Mouse (Mus musculus): ENCODE data around the gene Stac2. TPM values are rescaled to one million over a fixed set of nuclear protein-coding genes. Genes with fewer than 3 reads are reported as not detected.

Gene Stac2
- total RNA-seq, 2 experiments from 2014 or later, result 97.3 to 99.9 TPM

DNA sequence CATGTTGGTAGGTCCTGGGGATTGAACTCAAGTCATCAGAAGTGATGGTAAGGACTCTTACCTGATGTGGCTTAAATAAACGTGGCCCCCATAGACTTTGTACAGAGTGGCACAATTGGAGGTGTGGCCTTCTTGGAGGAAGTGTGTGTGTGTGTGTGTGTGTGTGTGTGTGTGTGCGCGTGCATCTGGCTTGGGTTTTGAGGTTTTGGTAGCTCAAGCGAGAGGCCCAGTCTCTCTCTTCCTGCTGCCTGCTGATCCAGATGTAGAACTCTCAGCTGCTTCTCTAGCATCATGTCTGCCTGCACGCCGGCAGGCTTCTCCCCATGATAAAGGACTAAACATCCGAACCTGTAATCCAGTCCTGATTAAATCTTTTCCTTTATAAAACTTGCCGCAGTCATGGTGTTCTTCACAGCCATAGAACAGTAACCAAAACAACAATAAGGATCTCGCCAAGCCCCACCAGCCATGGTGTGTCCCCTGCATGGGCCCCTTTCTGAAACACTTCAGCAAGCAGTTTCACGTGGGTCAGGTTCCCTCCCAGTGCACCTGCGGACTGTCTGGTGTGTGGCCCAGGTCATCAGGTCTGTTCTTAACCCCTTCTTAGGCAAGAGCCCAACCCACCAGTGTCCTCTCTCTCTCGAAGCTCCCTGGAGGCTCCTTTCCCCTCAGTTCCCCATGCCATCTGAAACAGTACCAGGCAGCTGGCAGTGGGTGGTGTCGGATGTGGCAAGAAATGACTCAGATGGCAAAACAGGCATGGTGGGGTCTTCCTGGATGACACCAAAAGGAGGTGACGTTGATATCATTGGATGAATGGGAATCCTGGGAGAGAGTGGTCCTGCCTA lies 3.4 kb downstream of the Stac2 start:
- Histone ChIP-seq H3K27ac (no peak overlapping the region; the same call in 1 of the 2 replicates), H3K4me3 (no peak overlapping the region)
- DNase-seq (ENCODE audit: extremely low spot score in 1 of 2, low spot score in 2 of 2), result peak in 1 of 2 experiments; percentile 48
- intact Hi-C loops (cut with DNase I), result no loop called here
- TF ChIP-seq CTCF (IDR thresholded peaks at IDR 0.05), result no peak

GRCm38 (mm10) chr11:98047745-98048144 lies 5.5 kb downstream of the Stac2 start:
- Histone ChIP-seq H3K27ac (no peak overlapping the region), H3K4me3 (no peak overlapping the region)
- DNase-seq (ENCODE audit: extremely low spot score in 1 of 2, low spot score in 2 of 2), result peak in 1 of 2 experiments; percentile 29
- no peak; the same call in 1 of the 2 replicates for TF ChIP-seq CTCF (IDR thresholded peaks at IDR 0.05)
- intact Hi-C loops (cut with DNase I), result no loop called here

GRCm38 (mm10) chr11:98046466-98046865 lies 6.8 kb downstream of the Stac2 start:
- no peak; the same call in 1 of the 2 replicates for TF ChIP-seq CTCF (IDR thresholded peaks at IDR 0.05)
- DNase-seq (ENCODE audit: extremely low spot score in 1 of 2, low spot score in 2 of 2), result no peak
- Histone ChIP-seq H3K27ac (no peak overlapping the region), H3K4me3 (no peak overlapping the region)
- intact Hi-C loops (cut with DNase I), result no loop called here

DNA sequence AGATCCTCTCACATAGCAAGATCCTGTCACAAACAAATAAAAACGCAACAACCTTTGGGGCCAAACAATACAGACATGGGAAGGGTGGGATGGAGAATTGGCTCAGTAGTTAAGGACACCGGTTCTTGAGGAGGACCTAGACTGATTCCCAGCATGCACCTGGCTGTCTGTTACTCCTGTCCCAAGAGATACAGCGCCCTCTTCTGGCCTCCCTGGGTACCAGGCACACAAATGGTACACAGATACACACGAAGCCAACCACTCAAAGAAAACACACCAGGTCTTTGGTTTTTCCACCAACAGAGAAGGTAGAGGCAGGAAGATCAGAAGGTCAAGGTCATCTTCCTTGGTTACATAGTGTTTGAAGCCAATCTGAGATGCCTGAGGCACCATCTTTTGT lies 7.7 kb downstream of the Stac2 start:
- intact Hi-C loops (cut with DNase I), result no loop called here
- H3K27ac ChIP-seq, result no peak overlapping the region
- DNase-seq (ENCODE audit: extremely low spot score in 1 of 2, low spot score in 2 of 2), result no peak
- peak; percentile 7; the same call in 1 of the 2 replicates for TF ChIP-seq CTCF (IDR thresholded peaks at IDR 0.05)
- H3K4me3 ChIP-seq, result no peak overlapping the region

GRCm38 (mm10) chr11:98044074-98044473 lies 9.2 kb downstream of the Stac2 start:
- intact Hi-C loops (cut with DNase I), result no loop called here
- DNase-seq (ENCODE audit: extremely low spot score in 1 of 2, low spot score in 2 of 2), result no peak
- Histone ChIP-seq H3K27ac (no peak overlapping the region), H3K4me3 (no peak overlapping the region)
- no peak for TF ChIP-seq CTCF (IDR thresholded peaks at IDR 0.05)

DNA sequence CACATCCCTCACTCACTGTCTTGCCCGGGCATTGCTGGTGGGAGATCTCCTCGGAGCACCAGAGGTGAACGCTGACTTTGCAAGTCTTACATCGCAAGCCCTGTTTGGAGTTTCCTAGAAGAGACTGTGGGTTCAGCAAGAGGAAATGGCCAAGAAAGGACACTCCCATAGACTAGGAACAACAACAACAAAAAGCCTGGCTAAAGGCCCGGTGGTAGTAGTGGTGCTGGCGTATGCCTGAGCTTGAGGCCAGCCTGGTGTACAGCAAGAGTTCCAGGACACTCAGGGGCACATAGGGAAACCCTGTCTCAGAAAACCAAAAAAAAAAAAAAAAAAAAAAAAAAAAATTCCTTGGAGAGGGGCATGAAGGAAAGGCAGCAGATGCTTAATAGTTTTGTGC lies 10.5 kb downstream of the Stac2 start:
- no peak for DNase-seq (ENCODE audit: extremely low spot score in 1 of 2, low spot score in 2 of 2)
- intact Hi-C loops (cut with DNase I), result no loop called here
- no peak for TF ChIP-seq CTCF (IDR thresholded peaks at IDR 0.05)
- H3K27ac ChIP-seq, result no peak overlapping the region
- H3K4me3 ChIP-seq, result no peak overlapping the region

- DNase-seq (ENCODE audit: extremely low spot score in 1 of 2, low spot score in 2 of 2), result no peak
- intact Hi-C loops (cut with DNase I), result no loop called here
- no peak overlapping the region for H3K4me3 ChIP-seq
- no peak overlapping the region for H3K27ac ChIP-seq
- TF ChIP-seq CTCF (IDR thresholded peaks at IDR 0.05), result no peak
Observed at GRCm38 (mm10) chr11:98040975-98041374, 12.3 kb downstream of the Stac2 start.

DNA sequence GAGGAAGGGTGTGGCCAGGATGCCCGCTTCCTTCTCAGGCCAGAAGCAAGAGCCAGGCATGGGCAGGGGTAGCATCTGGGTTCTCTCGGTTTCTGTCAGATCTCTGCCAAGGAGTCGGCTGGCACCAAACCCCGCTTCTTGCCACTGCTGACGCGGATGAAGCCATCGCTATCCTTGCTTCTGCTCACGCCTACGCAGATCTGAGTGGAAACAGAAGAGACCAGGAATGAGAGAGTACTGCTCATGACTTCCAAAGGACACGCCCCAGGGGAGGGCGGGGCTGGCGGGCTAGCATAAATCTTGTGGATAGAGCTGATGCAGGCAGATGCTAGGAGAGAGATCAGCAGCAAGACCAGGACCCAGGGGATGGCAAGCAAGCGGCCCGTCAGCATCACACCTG lies 15.4 kb downstream of the Stac2 start:
- peak overlapping the region; percentile 64 for H3K27ac ChIP-seq
- DNase-seq (ENCODE audit: extremely low spot score in 1 of 2, low spot score in 2 of 2), result no peak
- H3K4me3 ChIP-seq, result no peak overlapping the region
- intact Hi-C loops (cut with DNase I), result loop anchor here (10.0 kb wide), 1 partner anchor 107 kb away; no protein-coding TSS in a partner anchor
- TF ChIP-seq CTCF (IDR thresholded peaks at IDR 0.05), result no peak

DNA sequence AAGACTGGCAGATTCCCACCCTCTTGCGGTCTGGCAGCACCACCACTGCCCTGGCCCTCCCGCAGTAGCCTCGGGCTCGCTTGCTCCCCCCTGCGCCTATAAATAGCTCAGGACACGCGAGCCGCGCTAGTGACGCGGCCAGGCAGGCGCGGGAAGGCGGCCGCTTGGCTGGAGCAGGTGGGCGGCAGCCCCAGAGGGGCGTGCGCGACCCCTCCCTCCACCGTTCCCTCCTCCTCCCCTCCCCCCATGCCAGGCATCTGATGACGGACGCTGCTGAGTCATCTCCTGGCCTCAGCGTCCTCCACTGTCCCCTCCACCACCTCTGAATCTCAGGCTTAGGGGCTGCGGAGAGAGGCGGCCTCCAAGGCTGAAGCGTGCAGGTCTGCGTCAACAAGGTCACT lies 17.3 kb downstream of the Stac2 start:
- intact Hi-C loops (cut with DNase I), result loop anchor here (10.0 kb wide), 1 partner anchor 109 kb away; no protein-coding TSS in a partner anchor
- peak in 1 of 2 experiments; percentile 69 for DNase-seq (ENCODE audit: extremely low spot score in 1 of 2, low spot score in 2 of 2)
- no peak; the same call in 1 of the 2 replicates for TF ChIP-seq CTCF (IDR thresholded peaks at IDR 0.05)
- peak overlapping the region; percentile 88 for H3K27ac ChIP-seq
- peak overlapping the region; percentile 44 for H3K4me3 ChIP-seq

DNA sequence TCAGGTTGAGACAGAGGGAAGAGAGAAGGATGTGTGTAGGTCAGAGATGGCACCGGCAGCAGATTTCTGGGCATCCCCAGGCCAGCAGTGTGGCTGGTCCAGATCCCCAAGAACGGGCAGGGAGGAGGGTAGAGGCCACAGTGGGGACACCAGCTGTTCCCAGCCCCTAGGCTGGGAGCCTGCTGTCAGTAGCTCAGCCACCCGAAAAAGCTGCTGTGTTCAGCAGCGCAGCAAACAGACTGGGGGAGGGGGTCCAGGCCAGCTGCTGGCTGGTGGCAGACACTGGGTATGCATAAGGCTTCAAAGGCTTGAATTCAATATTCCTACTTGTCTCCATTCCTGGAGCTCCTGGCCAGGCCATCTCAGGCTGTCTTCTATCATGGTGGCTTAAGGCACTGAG lies 18.4 kb downstream of the Stac2 start:
- Histone ChIP-seq H3K4me3 (no peak overlapping the region), H3K27ac (peak overlapping the region; percentile 88)
- DNase-seq (ENCODE audit: extremely low spot score in 1 of 2, low spot score in 2 of 2), result peak in 1 of 2 experiments; percentile 41
- no peak for TF ChIP-seq CTCF (IDR thresholded peaks at IDR 0.05)
- intact Hi-C loops (cut with DNase I), result loop anchor here (10.0 kb wide), 1 partner anchor 110 kb away; no protein-coding TSS in a partner anchor

DNA sequence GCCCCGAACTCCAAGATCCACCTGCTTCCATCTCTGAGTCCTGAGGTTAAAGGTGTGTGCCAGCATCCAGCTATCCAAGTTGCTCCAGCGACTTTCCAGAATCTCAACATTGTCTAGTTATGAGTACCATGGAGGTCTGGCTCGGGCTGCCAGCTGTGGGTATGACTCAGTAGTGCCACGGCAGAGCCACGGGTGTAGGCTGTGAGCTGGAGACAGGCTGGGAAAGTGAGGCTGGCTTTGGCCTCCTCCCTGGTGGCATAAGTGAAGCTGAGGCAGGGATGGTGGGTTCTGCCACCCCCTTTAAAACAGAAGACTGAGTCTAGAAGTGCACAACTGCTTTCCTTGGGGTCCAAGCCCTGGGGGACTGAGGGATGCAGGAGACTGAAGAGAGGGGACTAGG lies 19.2 kb downstream of the Stac2 start:
- no peak for TF ChIP-seq CTCF (IDR thresholded peaks at IDR 0.05)
- H3K4me3 ChIP-seq, result no peak overlapping the region
- intact Hi-C loops (cut with DNase I), result loop anchor here (10.0 kb wide), 1 partner anchor 111 kb away; no protein-coding TSS in a partner anchor
- peak in 1 of 2 experiments; percentile 27 for DNase-seq (ENCODE audit: extremely low spot score in 1 of 2, low spot score in 2 of 2)
- no peak overlapping the region for H3K27ac ChIP-seq

- TF ChIP-seq CTCF (IDR thresholded peaks at IDR 0.05), result peak; percentile 88
- intact Hi-C loops (cut with DNase I), result loop anchor here (1.0 to 10.0 kb wide), 2 partner anchors 44 to 113 kb away; no protein-coding TSS in a partner anchor
- Histone ChIP-seq H3K4me3 (no peak overlapping the region), H3K27ac (no peak overlapping the region)
- peak; percentile 68 to 80 for DNase-seq (ENCODE audit: extremely low spot score in 1 of 2, low spot score in 2 of 2)
Observed at GRCm38 (mm10) chr11:98031443-98031770, 21.9 kb downstream of the Stac2 start.
